Mouse (Mus musculus): ENCODE results near the gene Fam229a.

Gene Fam229a

DNA sequence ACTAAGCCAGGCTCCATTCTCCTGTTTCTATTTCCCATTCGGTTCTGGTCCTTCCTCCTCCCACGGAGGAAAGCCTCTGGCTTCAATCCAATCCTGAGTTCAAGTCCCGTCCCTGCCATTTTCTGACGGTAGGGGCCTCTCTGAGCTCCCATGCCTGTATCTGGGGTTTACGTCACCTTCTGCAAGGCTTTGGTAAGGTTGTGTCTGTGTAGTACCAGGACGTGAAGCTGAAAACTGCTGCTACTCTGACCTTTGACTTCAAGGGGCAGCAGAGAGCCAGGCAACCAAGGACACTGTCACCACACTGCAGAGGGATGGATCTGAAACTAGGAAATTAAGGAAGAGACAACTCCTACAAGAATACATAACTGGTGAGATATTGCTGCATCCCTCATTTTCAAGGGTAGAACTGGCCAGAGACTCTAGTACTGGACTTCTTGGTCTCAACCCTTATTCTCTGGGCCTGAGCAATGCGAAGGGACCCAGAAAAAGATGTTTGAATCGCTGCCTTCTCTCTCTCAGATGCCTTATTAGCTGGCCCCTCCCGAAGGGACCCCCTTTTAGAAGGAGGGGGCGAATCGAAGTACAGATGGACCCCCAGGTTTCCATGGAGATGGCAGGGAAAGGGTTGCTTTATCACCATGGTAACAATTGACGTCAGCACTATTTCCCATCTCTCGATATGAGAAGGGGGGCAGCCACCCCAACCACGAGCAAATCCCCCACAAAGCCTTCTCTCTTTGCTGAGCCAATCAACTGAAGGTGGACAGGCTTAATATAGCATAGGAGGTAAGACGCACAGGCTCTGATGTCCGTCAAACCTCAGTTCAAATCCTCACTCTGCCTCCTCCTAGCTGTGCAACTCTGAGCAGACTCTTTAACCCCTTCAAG is 4.9 kb downstream of the Fam229a start:
- DNase-seq (ENCODE audit: low spot score in 2 of 2), result peak; percentile 53 to 55

DNA sequence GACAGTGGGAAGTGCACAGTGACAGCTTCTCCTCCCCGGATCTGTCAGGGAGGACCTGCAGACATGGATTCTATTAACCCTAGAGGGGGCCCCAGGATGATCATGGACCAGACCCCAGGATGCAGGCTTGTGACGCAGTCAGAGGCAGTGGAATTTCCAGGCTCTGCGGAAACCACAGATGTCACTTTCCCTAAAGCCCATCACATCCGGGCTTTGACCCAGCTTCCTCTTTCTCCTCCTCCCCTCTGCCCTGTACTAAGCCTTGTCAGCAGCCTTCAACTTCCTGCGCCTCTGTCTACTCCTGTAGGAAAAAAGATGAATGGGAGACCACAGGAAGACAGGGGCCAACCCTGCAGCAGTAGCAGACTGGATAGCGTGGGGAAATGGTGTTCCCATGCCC is 5.6 kb downstream of the Fam229a start:
- DNase-seq (ENCODE audit: low spot score in 2 of 2), result no peak

DNA sequence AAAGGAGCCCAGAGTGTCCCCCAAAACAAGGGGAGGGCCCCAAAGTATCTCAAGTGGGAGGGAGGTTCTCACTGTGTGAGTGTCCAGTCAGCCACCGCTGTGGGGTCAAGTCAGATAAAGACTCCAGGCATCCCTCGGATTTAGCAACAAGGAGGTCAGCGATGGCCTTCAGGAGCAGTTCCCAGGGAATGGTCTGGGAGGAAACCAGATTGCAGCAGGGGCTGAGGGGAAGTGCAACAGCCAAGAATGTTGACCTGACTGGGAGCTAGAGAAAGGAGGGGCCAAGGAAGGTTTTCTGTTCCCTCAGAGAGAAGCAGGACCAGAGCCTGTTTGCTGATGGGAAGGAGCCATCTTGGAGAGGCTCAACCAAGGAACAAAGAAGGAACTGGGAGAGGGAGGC is 8.0 kb downstream of the Fam229a start:
- DNase-seq (ENCODE audit: low spot score in 2 of 2), result no peak

DNA sequence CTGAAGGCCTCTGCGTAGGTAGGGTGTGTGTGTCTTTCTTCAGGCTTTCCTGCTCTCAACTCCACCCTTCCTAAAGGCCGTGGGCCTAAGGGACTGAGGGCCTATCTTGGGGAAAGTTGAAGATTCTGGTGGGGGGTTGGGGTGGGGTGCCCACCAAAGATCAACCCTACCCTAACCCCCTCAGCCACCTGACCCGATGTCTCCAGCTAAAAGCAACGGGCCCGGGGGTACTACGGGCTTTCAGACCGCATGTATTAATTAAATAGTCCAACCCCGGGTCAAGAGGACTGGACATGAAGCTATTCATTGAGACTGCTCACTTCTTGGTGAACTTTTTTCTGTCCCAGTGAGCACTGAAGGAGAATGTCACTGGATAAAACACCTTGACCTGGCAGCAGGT is 9.0 kb downstream of the Fam229a start:
- no peak for DNase-seq (ENCODE audit: low spot score in 2 of 2)

DNA sequence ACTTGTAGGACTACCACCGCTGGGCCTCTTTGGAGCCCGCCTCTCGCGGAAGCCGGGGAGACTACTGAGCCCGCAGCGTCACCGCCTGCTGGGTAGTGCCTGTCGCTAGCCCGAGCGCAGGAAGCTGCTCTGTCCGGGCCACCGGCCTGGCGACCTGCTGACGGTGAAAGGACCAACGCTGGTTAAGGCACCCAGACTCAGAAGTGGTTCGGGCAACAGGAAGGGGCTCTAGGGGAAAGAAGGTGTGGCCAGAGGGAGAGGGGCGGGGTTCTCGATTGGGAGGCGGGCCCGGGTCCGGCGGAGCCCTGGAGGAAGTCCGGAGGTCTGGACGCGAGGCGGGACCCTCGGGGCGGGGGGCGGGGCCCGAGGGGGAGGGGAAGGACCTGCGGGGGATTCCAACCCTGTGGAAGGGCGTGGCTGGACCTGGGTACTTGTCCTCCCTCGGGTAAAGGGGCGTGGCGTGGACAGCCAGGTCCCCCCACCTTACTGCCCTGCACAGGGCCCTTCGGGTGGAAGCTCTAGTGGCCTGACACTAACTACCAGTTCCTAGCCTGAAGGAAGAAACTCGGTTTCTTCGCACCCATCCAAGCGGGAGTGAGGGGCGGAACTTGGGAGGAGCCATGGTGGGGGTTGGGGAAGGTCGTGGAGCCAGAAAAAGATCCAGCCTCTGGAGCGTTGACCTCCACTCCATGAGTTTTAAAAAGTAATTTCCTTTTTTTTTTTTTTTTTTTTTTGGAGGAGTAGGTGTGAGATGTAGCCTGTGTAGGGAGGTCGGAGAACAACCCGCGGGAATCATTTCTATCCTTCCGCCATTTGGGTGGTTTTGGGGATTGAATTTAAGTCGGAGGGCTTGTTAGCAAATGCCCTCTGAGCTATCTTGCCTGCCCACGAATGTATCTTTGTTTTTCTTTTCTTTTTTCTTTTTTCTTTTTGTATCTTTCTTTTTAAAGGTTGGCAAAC is 9.9 kb downstream of the Fam229a start:
- peak; percentile 37 to 58 for DNase-seq (ENCODE audit: low spot score in 2 of 2)

DNA sequence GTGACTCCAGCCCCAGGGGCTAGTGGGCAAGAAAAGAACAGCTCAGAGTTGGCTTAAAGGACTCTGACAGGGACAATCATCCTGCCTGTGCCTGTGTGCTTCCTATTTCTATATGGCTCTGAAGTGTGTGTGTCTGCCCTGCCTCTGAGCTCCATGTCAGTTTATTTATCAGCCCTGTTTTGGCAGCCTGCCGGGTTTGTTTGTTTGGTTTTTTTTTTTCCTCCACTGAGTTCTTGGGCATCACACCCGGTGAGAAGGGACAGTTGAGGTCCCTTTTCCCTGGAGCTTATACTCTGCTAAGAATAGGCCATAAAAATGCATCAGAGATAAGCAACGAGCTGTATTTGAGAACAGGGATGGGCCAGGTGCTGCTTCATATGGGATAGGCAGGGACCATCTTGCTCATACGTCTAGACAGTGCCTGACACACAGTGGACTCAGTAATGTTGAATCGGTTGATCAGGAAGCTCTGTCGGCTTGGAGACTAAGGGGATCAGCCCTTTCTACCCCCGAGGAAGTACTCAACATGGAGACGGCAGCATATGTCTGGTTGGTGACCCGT is 11.4 kb downstream of the Fam229a start:
- no peak for DNase-seq (ENCODE audit: low spot score in 2 of 2)

DNA sequence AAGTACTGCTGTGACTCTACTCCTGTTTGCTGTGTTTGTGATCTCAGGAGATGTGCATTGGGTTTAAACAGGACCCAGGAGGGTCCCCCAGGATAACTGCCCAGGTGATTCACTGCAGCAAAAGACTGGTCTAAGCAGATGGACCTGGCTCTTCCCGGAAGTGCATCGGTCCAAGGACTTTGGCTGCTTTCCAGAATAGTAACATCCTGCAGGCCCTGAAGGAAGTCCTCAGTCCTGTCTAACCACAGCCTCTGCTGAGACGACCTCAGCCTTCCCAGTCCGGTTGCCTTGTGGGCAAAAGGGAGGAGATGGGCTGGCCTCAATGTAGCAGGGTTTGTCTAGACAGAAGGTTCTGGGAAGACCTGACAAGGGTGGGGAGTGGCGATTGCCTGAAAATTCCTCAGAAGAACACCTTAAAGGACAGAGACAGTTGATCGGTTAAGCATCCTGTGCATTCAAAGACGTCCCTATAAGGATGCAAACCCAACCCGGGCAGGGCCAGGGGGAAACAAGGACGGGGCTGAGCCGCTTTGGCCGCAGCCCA is 12.0 kb downstream of the Fam229a start:
- DNase-seq (ENCODE audit: low spot score in 2 of 2), result no peak

DNA sequence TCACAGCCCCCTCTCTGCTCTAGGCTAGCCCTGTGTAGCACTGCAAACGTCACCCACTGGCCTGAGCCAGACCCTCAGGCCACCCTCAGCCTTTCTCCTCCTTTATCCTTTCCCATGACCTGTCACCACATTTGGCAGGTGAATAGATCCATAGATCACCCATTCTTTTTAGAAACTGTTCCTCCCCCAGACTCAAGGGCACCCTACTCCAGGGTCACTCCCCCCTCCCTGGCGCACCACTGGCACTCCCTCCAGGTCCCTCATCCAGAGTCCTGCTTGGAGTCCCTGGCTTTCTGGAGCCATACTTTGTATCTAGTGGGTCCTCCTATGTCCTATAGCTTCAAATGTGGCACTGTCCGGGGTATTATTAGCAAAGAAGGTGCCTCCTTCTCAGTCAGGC is 14.5 kb downstream of the Fam229a start:
- no peak for DNase-seq (ENCODE audit: low spot score in 2 of 2)

DNA sequence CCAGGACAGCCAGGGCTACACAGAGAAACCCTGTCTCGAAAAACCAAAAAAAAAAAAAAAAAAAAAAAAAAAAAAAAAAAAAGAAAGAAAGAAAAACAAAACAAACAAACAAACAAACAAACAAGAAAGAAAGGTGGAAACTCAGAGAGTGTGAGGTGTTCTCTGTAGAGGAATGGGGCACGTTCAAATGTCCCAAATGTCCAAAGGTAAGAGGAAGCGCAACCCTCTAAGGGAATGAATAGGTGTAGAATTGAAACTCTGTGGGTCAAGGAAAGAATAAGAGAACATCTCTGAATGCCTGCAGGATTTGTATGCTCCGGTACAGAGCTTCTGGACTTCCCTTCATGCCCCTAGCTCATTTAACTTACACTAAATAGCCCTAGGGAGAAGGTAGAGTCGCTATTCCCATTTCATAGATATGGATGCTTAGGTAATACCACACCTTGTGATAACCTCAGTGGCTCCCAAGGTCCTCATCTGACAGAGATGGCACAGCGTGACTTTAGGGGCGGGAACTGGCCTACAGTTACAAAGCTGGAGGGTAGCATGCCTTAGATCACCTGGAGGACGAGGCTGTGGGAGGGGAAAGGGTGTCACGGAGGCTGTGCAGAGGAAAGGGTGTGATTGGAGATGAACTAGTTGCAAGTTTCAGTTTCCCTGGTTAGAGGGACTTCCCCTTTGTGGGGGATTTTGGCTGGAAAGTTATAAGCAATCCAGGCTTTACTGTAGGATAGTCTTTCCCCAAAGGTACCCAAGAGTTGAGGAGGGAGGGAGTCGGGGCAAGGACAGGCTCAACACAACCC is 16.6 kb downstream of the Fam229a start:
- DNase-seq (ENCODE audit: low spot score in 2 of 2), result no peak

DNA sequence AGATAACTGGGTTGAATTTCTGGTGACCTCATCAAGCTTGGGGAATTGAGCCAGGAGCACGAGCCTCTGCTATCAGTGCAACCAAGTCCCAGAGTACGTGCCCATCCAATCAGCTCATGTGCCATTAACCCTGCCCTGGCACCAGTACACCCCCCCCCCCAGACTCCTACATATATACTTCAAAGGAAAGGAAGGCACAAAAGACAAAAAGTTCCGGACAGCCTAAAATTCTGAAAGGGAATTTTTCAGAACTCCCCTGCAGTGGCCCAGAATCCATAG is 17.2 kb downstream of the Fam229a start:
- no peak for DNase-seq (ENCODE audit: low spot score in 2 of 2)

DNA sequence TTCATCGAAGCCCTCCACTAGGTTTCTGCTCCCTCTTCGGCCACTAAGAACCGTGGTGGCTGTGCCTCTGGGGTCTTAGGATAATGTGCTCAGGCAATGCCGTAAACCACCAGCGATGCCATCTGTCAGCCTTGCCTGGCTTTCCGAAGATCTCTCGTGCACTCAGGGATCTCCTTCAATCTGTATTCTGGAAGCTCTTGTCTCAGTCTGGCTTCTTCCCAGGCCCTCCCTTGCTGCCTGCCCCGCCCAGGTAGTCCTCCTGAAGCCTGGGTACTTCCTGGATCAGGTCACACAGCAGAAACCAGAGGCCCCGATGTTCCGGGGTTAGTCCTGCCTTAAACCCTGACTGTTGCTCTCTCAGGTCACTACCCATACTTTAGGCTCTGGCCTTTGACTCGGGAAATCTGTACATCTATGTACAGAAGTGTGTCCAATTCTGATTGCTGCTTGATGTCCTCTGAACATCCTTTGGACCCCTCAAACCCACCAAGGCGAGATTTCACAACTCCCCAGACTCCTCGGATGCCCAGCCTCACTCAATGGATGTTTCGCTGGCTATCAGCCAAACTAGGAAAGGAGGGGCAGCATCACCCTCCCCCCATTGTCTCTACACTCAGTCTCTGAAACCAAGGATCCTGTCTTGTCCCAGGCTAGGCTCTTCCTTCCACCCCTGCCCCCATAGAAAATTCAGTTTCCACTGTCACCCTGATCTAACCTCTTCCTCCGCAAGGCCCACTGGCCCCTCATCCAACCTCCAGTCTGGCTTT is 18.0 kb downstream of the Fam229a start:
- DNase-seq (ENCODE audit: low spot score in 2 of 2), result no peak

DNA sequence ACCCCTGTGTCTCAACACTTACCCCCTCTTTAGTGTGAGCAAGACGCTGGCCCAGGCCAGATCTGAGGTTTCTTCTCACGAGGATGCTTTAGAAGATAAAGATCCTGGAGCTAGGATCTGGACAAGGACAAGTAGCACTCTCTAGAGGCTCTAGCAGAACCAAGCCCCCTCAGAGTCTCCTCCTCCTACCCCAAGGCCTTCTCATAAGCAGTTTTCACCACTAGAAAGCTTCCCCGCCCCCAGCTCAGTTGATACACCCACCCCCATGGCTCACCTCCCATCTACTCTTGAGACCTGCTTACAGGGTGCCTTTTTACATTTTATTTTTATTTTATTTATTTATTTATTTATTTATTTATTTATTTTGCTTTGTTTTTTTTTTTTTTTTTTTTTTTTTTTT is 18.7 kb downstream of the Fam229a start:
- DNase-seq (ENCODE audit: low spot score in 2 of 2), result no peak

DNA sequence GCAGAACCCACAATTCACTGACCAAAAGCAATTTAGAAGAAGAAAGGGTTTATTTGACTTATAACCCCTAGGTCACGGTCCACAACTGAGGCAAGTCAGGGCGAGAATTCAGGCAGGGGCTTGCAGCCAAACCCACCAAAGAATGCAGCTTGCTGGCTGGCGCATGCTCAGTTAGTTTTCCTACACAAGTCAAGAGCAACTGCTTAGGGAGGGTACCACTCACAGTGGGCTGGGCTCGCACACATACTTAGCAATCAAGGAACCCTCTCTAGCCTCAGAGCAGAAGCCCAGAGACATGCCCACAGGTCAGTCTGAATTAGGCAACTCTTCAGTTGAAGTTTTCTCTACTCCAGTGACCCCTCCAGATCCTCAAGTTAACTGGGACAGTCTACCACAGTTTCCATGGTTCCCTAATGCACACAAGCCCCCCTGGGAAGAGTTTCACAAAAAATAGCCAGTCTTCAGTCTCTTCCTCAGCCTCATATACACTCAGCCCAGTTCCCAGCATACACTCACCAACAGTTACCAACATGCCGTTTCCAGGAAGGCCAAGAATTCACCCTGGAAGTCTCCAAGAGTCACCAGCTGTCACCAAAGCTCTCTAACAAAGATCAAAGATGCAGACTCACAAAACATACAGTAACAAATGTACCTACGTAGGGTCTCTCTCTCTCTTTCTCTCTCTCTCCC is 19.9 kb downstream of the Fam229a start:
- DNase-seq (ENCODE audit: low spot score in 2 of 2), result no peak

DNA sequence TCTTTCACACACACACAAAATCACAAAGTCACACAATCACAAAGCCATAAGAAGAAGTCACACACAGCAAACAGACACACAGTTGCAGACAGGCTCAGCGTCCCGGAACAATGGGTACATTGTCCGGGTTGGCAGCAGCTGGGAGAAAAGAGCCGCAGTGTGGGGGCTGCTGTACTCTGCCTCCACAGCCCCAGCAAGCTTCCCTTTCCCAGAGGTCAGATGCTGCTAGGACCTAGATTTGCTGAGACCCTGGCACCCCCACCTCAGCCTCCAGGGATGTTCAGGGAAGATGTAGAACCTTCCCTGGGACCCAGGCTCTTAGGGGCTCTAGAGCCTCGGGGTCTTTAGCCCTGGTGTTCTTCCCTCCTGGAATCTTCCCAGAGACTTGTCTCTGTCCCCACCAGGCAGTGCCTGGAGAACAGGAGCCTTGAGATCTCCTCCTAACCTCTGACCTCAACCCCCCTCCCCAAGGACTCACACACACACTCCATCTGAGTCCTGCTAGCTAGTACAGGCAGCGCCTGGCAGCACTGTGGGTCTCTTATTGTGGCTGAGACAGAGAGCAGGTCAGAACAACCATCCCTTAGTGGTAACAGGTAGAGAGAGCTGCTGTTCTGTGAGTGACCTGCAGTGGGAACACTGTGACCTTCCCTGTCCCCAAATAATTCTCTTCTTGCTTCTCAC is 20.6 kb downstream of the Fam229a start:
- DNase-seq (ENCODE audit: low spot score in 2 of 2), result no peak

DNA sequence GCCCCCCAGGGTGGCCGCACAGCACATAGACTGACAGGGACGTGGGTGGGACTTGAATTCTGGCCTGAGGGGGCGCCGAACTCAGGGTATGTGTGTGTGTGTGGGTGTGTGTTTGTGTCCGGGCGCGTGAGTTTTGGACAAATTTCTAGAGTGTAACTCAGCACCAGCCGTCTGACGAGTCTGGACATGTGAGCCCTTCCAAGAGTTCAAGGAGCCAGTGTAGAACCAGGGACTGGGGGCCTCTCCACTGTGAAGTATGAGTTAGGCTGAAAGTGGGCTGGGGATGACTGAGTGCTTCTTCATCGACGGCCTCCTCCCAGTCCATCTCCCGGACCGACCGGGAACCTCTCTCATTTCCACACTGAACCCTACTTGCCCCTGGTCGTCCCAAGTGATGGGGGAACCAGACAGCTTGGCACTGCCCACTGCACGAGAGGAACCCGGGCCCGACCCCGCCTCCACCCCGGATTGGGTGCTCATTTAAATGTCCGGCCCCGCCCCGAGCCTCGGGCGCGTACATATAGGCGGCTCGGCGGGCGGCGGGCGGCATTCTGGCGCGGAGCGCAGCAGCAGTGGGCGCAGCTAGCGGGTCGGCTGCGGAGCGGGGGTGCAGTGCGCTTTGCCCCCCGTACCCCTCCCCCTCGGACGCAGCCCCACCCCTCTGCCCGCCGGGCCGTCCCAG is 22.2 kb downstream of the Fam229a start, which contains the start of gene Marcksl1:
Gene Marcksl1 (plus strand): TSS at position 496 of the 682 bp plus-strand sequence.
- DNase-seq (ENCODE audit: low spot score in 2 of 2), result peak; percentile 67 to 73

DNA sequence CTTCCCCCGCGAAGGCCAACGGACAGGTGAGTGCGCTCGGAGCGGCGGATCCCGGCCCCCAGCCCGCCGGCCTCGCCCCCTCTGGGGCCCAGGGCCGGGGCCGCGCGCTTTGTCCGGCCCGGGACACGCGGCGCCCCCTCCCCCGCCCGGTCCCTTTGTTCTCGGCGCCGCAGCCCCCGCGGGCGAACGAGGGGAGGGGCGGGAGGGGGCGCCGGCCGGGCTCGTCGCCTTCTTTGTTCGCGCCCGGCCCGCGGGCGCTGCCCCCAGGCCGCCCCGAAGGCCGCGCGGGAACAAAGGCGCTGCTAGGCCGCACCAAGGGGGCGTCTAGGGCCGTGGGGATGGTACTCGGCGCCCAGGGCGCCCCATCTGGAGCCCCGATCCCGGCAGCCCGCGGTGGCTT is 22.9 kb downstream of the Fam229a start:
- DNase-seq (ENCODE audit: low spot score in 2 of 2), result no peak

DNA sequence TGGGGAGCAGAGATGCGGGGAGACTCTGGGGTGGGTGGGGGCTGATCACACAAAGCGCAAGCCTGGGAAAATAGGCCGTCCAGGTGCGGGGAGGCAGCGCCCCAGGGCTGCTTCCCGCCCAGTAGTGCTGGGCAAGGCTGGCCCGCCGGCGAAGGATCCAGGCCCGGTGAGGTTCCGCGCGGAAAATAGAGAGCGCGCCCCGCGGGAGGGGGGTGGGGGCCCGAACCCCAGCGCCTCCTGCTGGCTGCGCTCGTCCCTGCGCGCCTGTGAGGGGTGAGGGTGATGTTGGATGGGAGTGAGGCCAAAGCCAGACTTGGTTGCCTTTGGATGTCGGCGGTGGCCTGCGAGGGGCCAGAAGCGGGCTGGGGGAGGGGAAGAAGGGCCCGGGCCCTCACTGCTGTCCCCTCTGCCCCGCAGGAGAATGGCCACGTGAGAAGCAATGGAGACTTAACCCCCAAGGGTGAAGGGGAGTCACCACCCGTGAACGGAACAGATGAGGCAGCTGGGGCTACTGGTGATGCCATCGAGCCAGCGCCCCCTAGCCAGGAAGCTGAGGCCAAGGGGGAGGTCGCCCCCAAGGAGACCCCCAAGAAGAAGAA is 23.4 kb downstream of the Fam229a start:
- DNase-seq (ENCODE audit: low spot score in 2 of 2), result peak; percentile 33 to 51

DNA sequence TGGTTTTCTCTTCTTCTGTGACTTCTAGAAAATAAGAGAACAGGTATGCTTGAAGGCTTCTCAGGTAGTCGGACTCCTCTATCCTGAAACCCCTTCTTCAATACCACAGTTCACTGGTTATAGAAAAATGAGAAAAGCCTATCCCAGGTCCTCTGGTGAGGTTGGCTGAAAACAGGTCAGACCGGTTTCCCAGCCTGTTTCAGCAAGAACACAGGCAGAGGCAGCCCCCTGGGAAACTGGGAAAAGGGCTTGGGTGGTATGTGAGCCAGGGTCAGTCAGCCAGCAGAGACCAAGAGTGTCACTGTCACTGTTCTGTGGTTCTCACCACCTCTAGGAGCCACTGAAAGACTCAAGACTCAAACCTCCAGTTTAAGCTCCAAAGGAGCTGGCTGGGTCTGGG is 25.9 kb downstream of the Fam229a start:
- no peak for DNase-seq (ENCODE audit: low spot score in 2 of 2)

Measured in right cerebral cortex, adult 2 months (tissue).